Mouse (Mus musculus): ENCODE data around the gene Appl1.

Gene Appl1

DNA sequence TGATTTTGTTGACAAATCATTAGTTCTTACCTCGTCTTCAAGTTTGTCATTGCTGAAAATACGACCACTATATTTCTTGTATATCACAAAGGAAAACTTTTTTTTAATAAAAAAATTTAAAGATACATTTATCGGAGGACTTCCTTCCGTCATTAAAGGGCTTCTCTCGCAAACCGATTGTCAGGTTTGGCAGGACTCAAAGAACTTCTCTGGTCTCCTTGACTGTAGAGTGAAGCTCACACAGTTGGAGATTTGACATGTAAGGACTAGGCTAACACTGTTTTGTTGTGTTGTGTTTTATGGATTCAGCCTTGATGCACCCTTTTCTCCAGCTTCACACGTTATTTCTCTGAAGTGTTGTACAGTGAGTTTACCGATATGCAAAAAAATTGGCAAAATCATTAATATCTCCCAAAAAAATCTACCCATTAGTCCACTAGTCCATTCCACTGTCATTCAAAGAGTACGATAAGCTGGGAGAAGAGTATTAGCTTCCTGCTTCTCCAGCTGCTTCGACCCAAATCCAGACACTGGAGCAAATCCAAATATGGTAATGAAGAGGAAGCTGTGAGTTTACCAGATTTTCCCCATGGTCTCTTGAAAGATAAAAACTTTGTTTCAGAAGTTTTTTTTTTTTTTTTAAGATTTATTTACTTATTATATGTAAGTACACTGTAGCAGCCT, at the start of gene Appl1:
Gene Appl1 (minus strand): TSS at position 127 of the 684 bp plus-strand sequence.
- no peak for DNase-seq (ENCODE audit: low read depth in 1 of 2, low spot score in 2 of 2)

DNA sequence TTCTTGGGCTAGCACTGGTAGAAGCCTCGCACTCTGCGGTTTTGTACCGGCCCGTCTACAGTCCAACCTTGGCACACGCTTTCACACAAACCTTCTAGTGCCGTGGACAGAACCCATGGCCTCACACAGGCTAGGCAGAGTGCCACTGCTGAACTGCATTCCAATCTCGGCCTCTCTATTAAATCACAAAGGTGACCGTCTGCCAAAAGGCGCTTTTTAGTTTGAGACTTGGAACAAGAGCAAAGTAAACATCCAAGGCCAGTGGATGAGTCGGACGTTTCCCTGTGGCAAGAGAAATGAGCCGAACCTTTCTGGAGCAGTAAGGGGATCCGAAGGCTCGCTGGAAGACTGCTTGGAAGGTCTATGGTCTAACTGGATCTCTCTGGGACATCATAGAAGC, 48.8 kb upstream of the Appl1 start:
- no peak for DNase-seq (ENCODE audit: low read depth in 1 of 2, low spot score in 2 of 2)

DNA sequence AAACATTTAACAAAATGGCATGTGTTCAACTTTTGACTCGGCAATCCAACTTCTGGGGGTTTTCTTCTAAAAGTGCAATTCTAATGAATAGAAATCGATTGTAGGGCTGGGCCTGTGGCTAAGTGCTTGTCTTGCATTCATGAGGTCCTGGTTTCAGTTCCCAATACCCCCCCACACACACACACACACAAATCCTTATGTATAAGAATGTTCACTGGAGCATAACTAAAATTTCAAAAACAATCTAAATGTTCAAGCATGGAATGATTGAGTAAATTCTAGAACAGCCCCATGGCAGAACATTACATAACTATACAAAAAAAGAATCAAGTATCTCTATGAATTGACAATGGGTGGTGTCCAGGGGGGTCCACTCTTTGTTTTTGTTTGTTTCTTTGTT, 46.9 kb upstream of the Appl1 start:
- DNase-seq (ENCODE audit: low read depth in 1 of 2, low spot score in 2 of 2), result no peak

DNA sequence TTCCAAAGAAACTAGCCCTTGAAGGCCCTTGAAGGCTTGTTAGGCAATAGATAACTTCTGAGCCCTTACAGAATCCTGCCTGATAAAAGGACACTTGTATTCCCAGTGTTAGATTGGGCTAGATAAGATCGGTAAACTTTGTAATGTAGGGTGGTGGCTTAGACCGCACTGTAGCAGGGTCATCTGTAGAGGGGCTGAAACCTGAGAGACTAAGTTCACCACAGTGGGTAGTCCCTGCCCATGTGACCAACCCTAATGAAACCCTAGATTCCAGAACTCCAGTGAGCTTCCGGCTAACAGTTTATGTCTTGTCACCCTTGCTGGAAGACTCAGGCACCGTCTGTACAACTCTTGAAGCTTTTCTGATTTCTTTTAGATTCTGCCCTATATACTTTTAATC, 42.6 kb upstream of the Appl1 start:
- DNase-seq (ENCODE audit: low read depth in 1 of 2, low spot score in 2 of 2), result no peak

DNA sequence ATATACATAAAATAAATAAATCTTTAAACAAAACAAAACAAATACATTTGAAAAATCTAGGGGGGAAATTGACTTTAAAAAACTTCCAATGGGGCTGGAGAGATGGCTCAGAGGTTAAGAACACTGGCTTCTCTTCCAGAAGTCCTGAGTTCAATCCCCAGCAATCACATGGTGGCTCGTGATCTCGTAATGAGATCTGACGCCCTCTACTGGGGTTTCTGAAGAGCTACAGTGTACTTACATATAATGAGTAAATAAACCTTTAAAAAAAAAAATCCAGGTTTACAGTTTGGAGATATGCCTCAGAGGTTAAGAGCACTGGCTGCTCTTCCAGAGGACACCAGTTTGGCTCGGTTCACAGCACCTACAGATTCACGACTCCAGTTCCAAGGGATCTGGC, 40.5 kb upstream of the Appl1 start:
- no peak for DNase-seq (ENCODE audit: low read depth in 1 of 2, low spot score in 2 of 2)

DNA sequence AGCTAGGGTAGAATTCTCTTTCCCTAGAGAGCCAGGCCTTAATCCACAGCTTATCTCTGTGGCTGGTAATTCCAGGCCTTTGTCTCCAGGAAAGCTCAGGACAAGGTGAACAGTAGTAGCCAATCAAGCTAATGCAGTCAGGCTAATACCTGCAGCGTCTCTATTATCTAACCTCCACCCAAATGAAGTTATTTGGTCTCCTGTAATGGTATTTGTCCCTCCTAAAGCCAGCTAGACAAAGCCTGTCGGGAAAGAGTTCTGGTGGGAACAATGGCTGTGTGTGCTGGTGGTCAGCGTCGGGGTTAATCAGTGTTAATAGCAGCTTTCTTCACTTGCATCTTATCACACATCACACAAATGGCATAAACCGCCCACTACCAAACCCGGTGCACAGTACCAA, 34.9 kb upstream of the Appl1 start:
- no peak for DNase-seq (ENCODE audit: low read depth in 1 of 2, low spot score in 2 of 2)

DNA sequence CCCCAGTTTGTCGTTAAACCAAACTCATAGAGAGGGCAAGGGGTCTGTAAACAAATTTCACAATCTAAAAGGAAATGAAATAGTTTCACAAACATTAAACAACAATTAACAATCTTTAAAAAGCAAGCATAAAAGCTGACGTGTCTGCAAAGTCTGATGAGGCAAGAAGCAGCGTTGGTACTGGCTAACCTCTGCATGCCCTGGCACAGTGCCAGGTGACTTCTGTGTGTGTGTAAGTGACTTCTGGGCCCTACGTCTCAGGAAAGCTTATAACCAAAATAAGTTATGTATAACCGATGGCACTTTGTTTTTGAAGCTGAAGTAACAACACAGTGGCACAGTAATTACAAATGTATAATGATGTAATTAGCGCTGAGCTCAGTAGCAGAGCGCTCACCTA, 33.9 kb upstream of the Appl1 start:
- DNase-seq (ENCODE audit: low read depth in 1 of 2, low spot score in 2 of 2), result no peak

DNA sequence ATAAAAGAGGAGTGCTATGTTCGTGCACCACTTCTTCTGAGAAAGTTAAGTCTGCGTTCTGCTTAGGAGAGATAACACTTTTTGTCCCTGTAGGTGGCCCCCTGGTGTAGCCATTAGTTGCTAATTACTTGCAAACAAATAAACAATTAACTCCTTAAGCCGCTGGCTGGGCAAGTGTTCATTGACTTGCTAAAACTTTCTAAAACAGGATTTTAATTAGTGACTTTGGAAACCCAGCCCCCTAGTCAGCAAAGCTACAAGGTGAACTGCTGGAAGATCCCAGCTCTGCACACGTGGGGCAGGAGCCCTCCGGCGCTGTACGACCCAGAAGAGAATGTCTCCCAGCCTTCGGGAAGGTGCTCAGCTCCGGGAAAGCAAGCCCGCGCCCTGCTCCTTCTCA, 29.4 kb upstream of the Appl1 start:
- DNase-seq (ENCODE audit: low read depth in 1 of 2, low spot score in 2 of 2), result no peak

DNA sequence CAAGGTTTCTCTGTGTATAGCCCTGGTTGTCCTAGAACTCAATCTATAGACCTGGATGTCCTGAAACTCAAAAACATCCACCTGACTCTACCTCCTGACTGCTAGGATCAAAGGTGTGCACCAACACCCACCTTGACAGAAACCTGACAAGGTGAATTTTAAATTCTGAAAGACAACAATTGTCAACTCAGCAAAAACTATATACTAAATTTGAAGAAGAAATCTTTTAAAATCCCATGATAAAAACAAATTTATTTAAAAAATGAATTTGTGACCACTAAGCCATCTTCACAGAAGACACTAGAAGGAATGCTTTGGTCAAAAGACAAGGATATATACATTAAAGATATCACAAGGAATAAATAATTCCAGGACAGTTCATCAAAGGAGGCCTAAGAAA, 25.2 kb upstream of the Appl1 start:
- DNase-seq (ENCODE audit: low read depth in 1 of 2, low spot score in 2 of 2), result no peak

DNA sequence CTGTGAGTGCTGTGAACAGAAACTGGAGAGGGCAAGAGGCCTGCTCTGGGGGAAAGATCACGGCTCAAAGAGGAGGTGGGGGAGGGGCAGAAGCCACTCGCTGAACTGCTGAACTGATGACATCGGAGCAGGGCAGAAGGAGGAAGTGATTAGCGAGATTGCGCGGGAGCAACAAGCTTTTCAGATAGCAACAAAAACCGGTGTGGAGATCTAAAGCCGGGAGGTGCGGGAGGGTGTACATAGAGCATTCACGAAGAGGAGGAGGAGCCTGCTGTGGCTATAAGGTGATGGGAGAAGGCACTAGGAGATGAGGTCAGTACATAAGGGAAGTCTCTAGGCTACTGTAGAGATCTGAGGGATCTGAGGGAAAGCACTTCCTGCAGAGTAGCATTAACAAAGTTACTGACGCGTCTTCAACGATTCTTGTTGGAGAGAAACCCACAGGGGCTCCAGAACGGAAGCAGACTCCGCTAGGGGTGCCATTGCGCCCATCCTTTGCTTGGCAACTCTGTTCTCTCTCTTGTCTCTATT, 23.2 kb upstream of the Appl1 start, which contains the start of gene Hesx1:
Gene Hesx1 (plus strand): TSS at position 206 of the 531 bp plus-strand sequence.
- DNase-seq (ENCODE audit: low read depth in 1 of 2, low spot score in 2 of 2), result peak; percentile 10 to 34

DNA sequence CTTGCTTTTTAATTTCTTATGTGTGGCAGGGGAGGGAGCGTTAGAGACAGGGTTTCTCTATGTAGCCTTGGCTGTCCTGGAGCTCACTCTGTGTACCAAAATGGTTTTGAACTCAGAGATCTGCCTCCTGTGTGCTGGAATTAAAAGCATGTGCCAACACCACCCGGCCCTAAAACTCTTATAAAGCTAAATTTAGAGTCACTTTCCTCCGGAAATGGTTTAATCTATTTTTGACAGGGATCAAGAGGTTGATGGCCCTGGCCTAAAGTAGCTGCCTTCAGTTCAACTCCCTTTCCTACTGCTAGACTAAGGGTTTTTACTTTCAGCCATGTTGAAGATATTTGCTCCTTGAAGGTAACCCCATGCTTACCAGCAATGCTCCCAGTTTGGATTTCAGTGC, 22.4 kb upstream of the Appl1 start:
- no peak for DNase-seq (ENCODE audit: low read depth in 1 of 2, low spot score in 2 of 2)

DNA sequence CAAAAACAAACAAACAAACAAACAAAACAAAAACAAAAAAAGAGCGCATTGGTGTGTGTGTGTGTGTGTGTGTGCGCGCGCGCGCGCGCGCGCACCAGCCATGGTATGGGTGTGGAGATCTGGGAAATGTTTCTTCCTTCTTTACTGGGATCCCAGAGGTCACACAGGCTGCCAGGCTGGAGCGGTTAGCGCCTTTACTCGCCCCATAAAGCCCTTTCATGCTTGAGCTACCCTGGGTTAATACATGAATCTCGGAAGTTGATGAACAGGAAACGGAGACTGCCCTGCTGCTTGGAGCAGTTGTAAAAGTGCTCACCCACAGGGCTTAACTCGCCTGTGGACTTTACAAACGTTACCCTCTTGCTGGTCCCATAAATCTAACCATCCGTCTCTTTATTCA, 20.6 kb upstream of the Appl1 start:
- no peak for DNase-seq (ENCODE audit: low read depth in 1 of 2, low spot score in 2 of 2)

DNA sequence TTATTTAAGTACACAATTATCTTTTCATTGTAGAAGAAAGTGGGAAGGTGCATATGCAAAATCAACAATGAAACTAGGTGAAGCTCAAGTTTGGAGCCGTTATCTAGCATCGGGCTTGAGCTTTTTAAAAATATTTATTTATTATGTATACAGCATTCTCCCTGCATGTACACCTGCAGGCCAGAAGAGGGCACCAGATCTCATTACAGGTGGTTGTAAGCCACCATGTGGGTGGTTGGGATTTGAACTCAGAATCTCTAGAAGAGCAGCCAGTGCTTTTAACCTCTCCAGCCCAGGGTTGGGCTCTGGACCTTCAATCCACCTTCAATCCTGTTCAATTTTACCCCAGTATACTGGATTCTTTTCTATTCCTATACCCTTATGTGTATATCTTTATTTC, 17.7 kb upstream of the Appl1 start:
- DNase-seq (ENCODE audit: low read depth in 1 of 2, low spot score in 2 of 2), result no peak

DNA sequence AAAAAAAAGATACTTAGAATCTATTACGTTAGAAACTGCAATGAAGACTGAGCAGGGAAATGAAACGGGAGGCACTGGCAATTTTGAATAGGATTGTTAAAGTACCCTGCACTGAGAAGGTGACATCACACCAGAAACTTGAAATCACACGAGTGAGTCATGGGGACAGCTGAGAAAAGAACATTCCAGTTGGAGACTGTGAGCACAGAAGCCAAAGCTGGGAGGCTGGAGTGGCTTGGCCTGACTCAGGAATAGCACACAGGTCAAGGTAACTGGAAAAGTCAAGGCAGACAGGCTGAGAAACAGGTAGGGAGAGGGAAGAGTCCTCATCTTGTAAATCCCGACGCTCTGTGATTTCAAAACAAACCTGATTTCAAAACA, 11.1 kb upstream of the Appl1 start:
- DNase-seq (ENCODE audit: low read depth in 1 of 2, low spot score in 2 of 2), result no peak

DNA sequence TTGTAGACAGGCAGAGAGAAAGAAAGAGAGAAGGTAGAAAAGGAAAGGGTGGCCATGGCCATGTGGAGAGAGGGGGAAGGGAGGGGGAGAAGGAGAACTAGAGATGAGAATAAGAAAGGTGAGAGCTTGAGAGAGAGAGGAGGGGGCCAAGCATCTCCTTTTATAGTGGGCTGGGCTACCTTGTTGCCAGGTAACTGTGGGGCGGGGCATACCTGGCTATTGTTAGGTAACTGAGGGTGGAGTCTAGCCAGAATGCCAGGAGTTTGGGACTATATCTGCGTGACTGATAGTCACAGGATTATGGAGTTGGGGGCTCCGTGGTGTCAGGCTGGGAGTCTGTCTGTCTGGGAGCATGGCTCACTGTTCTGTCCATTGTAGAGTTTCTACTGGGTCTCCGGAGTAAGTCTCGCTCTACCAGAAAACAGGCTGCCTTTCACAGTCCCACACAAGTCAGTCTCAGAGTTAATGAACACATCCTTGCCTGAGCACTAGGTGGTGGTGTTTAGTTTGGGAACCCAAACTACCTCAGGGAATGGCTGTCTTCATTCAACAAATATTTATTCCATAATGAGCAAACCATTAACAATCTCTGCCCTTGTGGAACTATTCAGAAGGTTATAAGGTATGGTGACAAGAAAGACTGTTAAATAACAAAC, 10.6 kb upstream of the Appl1 start:
- no peak for DNase-seq (ENCODE audit: low read depth in 1 of 2, low spot score in 2 of 2)

DNA sequence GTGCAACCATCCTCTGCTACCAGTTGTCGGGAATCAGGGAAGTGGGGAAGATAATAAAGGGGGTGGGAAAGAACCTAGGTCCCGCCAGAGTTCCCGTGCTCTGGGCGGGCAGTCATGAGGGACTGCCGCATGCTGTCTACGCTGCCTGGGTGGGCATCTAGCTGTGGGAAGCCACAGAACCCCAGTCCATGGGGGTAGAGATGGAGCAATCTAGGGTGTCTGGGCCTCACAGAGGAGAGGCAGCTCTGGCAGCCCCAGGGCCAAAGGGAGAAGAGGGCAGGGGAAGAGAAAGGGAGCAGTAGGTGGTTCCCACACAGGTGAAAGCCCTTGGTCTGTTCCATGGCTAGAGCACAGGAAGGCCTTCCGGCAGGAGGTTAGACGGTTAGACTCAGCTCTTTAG, 10.0 kb upstream of the Appl1 start:
- no peak for DNase-seq (ENCODE audit: low read depth in 1 of 2, low spot score in 2 of 2)

DNA sequence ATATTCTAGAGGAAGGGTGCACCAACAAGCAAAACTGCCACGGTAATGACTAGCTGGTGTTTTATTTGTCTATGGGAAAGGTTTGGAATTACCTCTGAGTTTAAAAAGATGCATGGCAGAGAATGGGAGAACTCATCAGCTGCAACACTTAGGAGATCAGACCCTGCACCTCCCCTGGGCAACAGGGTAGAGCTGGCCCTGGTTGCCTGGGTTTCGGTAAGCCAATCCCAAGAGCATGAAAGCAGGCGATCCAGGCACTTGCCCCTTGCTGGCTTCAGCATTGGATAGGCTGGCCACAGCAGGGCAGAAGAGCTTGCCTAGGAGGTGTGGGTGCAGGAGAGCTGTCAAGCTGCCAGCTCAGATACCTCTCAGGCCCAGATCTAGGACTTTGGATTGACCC, 8.8 kb upstream of the Appl1 start:
- DNase-seq (ENCODE audit: low read depth in 1 of 2, low spot score in 2 of 2), result no peak

DNA sequence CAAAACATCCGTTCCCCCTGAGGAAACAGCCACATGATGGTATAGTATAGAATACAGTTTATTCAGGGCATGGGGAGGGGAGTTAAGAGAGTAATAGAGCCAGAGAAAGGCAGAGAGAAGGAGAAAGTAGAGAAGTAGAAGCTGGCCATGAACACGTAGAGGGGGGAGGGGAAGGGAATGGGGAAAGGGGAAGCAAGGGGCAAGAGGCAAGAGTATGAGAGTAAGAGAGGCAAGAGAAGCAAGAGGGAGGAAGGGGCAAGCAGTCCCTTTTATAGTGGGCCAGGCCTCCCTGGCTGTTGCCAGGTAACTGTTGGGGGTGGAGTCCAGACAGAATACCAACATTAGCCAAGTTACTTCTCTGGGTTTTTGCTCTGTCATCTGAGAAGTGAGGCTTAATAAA, 6.5 kb upstream of the Appl1 start:
- DNase-seq (ENCODE audit: low read depth in 1 of 2, low spot score in 2 of 2), result no peak

DNA sequence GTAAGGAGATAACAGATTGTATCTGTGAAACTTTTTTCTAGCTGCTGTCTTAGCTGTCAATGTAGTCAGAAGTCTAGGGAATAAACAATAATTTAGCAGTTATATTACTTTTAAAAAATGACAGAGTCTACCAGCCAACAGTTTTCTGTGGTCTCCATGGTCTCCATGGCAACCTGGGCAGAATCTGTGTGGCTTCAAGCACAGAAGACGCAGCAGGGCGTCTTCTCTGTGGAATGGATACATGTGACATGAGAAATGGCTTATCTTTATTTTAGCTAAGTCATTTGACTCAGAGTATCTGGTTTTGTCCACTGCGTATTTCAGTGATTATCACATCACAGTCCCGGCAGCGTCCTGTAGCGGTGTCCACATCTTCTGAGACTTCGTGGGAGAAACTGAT, 5.2 kb upstream of the Appl1 start:
- DNase-seq (ENCODE audit: low read depth in 1 of 2, low spot score in 2 of 2), result no peak

DNA sequence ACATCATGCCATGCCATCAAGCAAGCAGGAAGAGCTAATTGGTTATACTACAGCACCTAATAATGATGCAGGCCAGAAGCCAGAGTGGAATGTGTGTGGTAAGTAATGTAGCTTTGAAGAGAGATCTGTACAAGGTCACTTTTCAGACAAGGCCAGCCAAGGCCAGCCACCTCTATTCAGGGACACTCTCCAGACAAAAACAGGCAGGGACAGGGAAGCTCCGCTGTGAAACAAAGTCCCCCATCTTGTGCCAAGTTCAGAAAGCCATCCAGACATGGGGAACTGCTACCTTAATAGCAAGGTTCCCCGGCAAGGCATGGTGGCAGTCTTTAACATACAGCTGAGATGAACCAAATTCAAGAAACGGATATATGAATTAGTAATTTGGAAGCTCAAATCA, 4.5 kb upstream of the Appl1 start:
- DNase-seq (ENCODE audit: low read depth in 1 of 2, low spot score in 2 of 2), result no peak

DNA sequence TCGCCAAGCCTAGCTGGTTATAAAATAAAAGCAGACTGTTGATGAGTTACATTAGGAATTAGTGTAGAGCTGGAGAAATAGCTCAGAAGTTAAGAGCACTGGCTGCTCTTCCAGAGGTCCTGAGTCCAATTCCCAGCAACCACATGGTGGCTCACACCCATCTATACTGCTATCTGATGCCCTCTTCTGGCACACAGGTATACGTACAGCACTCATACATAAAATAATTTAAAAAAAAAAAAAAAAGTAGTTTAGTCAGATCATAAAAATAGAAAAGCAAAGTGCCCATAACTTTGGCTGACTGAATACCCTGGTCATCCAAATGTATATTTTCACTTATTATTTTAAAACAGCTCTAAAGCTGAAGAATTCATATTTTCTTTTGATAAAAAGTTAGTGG, 2.1 kb upstream of the Appl1 start:
- no peak for DNase-seq (ENCODE audit: low read depth in 1 of 2, low spot score in 2 of 2)

DNA sequence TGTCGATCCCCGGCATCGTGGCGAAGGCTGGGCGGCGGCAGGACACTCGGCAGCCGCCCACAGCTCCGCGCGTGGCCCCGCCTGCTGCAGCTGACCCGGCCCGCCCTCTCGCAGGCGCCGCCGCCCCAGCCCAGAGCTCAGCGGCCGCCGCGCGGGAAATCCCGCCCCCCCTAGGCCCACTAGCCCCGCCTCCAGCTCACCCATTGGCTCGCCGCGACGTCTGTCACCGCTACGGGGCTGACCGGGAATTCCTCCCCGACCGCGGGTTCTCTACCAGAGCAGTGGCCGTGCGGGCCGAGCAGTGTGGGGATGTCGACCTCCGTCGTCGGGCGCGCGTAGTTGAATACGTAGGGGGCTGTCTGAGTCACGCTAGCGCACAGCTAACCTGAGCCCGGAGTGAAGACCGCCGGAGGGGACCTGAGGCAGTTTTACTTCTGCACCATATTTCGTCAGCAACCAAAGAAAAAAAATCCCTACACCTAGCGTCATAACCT, 546 bp downstream of the Appl1 start:
- peak; percentile 65 to 87 for DNase-seq (ENCODE audit: low read depth in 1 of 2, low spot score in 2 of 2)

Measured in monocyte, adult 2 months (primary cell).